Mouse (Mus musculus) right cerebral cortex, adult 2 months (tissue): ENCODE data around the gene D430042O09Rik.
A peak's percentile ranks its signal among the peaks of the same experiment; 100 is the strongest.

Experiments
- DNase-seq, 2 experiments: peaks; one replicate each; pipeline ENCODE4 v3.0.0; 2021 to 2022; ENCODE audit warnings: low spot score in 2 of 2

Gene D430042O09Rik

DNA sequence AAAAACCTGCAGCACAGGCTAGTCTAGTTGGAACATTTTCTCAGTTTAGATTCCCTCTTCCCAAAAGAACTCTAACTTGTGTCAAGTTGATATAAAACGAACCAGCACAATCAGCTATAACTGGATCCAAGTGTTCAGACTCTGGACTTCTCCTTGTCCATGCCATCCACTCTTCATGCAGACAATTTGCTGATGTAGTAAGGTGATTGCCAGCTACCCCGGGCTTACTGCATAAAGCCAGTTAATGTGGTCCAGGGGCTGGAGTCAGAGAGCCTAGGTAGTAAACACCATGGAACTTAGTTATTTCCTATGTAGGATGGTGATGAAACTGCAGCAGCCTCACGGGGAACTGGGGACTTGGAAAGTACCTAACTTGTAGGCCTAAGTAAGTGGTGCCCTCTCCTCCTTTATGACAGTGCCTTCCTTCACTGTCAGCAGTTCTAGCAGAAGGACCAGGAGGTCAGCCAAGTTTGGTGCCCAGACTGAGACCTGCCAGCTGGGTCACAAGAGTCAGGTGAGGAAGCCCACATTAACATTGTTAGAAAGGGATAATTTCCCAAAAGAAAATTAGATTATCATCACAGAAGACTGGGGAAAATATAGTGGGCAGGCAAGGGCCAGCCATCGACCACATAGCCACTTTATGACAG is 28.8 kb downstream of the D430042O09Rik start:
- no peak for DNase-seq

DNA sequence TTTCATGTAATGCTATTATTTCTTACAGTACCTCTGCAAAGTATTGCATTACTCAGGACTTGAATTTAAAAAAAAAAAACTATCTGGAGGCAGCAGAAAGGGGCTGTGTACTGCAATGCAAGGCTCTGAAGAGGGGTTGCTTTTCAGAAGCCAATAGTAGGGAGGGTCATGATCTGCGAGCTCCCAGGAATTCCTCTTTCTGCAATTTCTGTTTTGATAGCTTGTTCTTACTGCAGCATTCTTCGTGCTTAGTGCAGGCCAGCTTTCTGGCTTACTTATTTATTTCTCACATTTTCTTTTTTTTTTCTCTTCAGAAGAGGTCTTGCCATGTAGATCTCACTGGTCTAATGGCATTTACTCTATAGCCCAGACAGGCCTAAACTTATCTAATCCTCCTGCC is 32.8 kb downstream of the D430042O09Rik start:
- no peak for DNase-seq

DNA sequence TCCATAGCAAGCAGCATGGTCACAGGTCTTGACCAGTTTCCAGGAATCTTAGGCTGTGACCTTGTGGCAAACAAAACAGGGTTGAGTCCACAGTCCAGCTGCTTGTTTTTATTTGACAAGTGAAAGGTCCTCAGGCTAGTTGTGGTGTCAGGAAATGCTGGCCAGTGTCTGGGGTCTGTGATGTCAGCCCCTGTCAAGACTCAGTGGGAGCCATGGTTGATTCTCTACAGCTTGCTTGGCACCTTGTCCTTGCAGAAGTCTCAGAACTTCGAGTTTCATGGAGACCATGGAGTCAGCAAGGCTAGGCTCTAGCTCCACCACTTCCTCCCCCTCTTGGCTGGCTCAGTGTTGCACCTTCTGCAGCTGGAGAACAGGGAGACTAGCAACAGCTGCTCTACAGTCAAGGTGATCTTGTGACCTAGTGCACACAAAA is 33.6 kb downstream of the D430042O09Rik start:
- DNase-seq = no peak

DNA sequence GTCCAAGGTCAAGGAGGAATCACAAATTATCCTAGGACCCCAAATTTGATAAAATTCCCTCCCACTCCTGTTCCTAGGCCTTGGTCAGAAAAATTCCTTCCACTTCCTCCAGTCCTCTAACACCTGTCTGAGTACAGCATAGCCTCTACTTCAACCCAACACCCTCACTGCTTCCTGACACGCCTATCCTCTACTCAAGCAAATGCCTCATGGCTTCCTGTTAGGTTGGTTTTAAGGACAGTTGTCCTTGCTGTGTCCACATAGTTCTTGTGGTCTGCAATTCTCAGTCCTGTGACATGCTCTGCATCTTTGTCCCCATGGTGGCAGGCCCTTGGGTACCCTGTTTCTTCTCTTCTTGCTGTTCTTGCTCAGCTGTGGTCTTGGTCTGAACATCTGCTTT is 37.1 kb downstream of the D430042O09Rik start:
- DNase-seq = no peak

DNA sequence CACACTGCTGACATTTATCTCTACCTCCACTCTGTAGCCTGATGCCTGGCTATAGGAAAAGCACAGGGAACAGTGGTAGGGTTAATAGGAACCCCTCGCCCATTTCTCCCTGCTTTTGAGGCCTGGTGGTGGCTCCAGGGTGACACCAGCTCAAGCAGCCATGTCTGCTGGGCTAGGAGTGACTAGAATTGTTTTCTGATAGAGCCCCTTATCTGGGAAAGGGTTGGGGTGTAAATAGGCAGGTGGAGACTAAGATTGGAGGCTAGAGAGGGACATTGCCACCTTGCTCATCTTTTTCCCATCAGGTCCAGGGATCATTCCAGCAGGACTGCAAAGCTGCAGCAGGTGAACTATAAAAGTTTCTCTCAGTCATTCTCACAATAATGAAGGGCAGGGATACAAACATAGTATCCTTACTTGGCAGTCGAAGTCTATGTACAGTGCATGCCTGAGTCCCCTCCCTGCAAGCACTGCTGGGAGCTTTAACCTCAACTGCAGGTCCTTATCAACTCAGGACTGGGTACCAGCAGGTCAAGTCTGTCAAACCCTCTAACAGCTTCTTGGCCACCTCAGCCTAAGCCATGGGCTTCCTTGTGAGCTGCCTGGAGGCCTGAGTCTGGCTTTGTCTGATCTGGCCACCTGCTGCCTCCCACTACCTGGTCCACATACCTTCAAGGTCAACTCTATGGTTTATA is 39.1 kb downstream of the D430042O09Rik start:
- no peak for DNase-seq

DNA sequence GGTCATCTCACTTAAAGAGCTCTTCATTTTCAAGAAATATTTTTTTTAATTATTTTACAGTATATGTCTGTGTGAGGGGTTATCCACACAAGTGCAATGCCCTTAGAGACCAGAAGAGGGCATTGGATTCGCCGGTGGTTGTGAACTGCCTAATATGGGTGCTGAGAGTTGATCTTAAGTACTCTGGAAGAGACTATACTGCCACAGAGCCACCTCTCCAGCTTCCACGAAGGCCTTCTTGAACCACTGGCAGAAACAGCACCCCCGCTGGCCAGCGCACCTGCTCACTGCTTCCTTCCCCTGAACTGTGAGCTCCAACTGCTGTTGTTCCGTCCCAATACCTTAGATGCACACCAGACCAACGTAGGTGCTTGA is 39.6 kb downstream of the D430042O09Rik start:
- DNase-seq = no peak

DNA sequence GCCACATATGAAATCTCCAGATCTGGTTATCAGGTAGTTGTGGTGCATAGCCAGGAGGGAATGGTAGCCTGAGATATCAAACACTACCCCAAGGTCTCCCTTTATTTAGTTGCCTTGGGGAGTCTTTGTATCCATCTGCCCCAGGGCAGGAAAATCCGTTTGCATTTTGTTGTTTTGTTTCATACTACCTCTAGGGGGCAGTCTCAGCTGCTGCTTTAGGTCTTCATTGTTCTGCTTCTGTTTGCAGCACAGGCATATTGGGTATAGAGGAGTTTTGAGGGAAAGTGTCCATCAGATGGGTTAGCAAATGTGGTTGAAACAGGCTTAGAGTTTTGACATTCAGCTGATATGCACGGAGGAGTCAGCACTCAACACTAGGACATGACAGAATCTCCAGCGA is 40.5 kb downstream of the D430042O09Rik start:
- DNase-seq = no peak

DNA sequence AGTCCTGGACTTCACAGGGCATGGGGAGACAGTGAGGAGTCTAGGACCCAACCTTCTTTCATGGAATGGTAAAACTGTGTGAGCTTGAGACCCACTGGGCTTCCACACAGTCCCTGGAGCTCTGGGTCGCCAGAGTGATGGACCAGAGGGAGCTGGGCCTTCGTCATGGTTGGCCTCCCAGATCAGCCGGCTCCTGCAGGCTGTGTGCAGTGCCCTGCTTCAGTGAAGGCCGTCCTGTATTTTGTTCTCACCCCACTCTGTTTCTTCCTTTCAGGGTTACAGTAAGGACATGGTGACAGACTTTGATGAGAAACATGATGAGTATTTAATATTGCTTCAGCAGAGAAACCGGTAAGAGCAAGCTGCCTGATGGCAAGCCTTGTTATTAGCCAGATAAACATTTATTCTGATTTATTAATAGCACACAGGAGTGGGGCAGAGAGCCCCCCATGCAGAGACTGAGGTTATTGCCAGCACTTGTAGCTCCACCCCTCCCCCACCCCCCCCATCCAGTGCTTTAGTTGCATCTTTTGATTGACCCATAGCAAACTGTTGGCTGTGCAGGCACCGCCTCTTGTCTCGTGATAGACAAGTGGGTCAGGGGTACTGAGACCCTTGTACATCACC is 45.1 kb downstream of the D430042O09Rik start:
- DNase-seq = no peak

DNA sequence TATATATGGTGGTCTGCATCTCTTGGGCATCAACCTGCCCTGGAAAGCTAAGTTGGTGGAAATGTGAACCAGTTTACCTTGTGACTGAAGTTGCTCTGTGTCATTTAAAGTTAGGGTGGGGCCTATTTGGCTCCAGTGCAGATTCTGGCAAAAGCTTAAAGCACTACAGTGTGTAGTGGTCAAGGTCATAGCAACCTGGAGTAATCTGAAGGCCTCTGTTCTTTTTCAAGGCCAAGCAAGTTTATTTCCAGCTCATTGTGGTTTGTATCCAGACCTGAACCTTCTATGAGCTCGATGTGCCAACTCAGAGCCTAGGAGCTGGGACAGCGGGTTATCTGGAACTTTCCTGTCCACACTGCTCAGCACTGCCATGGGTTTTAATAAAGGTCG is 45.6 kb downstream of the D430042O09Rik start:
- DNase-seq = no peak

DNA sequence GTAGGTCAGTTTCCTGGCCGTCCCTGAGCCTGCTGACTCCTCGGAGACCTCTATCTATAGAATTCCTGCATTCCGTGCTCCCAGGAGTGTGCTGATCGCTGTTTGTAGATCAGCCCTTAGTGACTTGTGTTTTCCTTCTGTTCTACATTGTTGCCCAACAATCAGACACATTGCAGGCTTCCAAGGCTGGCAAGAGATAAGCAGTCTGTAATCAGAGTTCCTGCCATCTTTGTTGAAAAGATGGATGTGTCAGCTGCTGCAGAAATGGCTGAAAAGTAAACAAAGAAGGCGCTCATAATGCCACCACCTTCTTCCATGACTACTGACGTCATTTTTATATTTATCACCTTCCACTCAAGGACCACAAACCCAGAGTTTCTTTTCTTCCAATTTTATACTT is 49.1 kb downstream of the D430042O09Rik start:
- DNase-seq = no peak

DNA sequence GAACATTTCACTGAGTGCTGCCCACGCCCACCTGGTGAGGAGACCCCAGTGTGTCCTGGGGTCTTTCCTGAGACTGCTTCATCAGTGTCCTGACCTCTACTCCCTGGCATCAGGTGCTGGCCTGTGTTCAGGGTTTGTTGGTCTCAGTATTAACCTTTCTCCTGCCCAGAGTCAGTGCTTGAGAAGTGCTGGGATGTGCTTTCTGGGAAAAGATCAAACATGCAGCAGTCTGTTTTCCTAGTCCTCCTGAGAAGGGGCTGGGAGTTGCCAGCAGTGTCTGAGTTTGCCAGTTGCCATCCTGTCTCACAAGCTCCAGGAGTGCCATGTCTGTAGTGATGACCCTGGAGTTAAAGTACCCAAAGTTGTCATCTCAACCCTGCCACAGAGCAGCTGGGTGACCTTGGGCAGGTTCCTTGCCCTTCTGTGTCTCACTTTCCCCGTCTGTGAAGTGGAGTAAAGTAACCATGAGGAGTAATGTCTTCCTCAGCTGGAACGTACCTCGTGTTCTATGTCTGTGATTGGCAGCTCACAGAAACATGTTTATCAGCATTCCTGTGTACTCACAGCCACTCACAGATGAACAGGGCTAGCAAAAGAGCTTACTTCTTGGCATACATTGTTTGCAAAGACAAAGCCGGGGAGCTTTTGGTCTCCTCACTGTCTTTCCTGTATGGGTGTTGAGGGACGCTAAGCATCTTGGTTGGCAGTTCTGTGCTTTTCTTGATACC is 50.4 kb downstream of the D430042O09Rik start:
- no peak for DNase-seq

DNA sequence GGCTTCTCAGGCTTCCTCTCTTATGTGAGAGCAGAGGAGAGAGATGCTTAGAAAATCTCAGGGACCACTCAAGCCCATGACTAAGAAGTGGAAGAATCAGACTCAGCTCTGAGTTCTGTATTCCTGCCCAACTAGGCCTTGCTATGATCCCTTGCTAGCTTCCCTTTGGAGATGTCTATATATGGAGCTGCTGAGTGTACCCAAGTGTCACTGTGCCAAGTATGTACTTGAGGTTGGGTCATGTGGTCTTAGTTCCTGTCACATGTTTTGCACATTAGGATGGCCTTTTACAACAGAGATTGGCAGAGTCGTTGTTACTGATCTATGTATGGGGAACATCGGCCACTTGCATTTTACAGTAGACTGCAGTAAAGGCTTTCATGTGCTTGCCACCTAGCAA is 54.6 kb downstream of the D430042O09Rik start:
- no peak for DNase-seq

DNA sequence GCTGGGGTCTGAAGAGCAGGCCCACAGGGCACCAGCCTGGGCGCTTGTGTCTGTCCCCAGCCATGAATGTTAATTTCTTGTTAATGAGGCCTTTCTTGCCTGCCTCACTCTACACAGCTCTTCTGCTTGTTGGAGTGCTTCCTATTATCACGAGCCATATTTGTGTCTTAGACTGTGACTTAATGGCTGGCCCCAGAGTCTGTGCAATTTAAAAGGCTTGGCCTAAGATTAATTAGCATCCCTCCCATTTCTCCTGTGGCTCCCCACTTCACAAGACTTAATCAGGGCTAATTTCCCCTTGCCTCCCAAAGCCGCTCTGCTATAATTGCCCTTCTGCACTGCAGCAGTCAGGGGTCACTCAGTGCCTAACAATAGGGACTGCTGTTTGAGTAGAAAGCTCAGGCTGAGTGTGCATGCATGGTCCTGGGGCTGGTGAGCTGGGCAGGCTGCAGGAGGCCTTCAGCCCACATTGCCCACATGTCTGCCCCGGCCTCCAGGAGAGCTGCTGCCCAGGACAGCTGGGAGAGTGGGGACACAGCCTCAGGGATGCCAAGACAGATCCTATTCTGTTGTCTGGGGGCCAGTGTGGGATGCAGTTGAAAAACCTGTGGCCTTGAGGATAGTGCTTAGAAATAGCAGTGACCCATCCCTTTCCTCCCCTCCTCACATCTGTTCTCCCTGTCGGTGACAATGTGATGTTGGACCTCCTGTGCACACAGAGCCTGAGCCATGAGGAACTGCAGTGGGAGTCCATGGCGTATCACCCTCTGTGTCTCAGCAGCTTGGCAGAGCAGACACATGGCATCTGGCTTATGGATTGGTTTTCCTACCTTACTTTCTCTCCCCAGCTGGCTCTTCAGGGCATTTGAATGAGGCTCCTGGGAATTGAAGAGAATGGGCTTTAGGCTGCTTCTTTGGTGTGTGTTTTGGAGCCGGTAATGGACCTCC is 55.5 kb downstream of the D430042O09Rik start:
- no peak for DNase-seq

DNA sequence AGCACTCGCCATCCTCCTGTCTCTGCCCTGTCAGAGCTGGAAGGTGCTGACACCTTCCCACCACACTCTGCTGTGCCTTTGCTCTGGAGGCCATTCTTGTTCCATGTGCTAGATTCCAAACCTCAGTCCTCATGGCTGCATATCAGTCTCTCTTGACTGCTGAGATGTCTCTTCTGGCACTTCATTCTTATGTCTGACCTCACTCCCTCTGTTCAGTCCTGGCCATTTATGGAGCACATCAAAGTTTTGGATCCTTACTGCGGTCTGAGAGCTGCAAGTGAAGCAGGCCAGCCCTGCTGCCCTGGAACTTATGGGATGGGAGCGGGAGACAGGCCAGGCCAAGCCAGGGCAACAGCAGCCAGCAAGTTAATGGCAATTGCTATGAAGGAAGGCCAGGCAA is 56.7 kb downstream of the D430042O09Rik start:
- no peak for DNase-seq

DNA sequence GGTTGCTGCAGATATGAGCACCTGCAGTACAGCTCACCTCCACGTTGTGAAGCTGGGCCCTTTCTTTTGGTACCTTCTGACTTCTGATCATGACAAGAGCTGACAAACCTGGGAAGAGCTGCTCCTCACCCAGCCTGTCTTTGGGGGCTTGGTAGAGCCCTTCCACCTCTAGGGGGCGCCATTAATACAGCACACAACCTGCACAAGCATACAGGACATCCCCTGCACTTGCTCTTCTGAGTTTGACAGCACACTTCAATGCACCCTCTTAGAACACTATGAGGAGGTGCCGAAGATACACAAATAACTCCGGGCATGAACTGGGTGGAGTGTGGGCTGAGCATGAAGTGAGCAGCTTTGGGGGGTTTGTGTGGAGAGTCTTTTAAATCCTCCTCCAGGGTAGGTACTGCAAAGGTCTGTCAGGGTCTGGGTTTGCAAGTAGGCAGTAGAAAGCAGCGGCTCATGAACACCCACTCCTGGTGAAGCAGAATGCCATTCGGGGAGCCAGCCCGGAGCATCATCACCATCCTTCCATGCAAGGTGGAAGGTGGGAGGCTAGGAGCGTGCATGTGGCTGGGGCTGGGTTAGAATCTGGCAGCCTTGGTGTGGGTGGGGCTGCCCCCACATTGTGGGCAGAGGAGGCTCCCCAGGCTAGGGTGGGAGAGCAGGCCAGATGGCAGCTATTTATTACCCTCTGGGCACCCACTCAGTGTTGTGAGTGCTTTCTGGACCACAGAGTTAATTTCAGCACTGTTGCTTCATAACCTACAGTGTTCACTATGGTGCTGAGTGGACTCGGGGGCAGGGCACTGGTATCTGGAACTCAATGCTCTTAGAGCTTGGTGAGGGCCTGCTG is 59.5 kb downstream of the D430042O09Rik start:
- peak; percentile 80 to 83 for DNase-seq

DNA sequence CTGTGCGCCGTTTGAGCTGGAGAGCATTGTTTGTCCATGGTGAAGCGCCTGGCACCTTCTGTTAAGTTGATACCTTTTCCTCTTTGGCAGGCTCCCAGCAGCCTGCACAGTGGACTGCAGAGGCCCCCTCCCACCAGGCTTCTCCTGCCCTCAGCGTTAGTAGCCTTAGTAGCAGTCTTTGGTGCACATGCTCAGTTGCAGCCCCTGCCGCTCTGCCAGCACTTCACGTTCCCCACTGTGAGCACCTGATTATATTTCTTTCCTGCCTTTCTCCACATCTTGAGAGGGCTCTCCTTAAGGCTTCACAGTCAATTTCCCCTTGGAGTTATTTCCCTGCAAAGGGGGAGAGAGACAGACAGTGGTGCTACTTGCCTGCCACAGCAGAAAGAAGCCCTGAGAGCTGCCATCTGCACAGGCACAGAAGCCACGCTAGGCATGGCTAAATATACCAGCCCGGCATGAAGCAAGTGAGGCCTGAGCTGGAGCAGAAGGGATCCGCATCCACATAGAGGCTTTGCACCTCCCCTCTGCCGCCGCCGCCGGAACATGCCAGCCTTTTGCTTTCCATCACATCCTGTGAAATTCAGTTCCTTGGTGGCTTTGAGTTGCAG is 65.4 kb downstream of the D430042O09Rik start:
- peak; percentile 36 to 41 for DNase-seq

DNA sequence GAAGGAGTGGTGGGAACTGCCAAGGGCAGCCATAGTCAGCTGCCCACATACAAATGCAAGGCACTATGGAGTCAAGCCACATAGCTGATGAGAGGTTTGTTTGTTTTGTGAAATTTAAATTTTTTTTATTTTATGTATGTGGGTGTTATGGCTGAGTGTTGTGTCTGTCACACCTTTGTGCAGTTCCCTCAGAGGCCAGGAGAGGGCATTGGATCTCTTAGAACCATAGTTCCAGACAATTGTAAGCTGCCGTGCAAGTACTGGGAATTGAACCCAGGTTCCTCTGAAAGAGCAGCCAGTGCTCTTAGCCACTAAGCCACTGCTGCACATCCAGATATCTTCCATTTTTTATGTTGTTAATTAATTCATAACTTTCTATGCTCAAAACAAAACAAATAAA is 75.5 kb downstream of the D430042O09Rik start:
- no peak for DNase-seq

DNA sequence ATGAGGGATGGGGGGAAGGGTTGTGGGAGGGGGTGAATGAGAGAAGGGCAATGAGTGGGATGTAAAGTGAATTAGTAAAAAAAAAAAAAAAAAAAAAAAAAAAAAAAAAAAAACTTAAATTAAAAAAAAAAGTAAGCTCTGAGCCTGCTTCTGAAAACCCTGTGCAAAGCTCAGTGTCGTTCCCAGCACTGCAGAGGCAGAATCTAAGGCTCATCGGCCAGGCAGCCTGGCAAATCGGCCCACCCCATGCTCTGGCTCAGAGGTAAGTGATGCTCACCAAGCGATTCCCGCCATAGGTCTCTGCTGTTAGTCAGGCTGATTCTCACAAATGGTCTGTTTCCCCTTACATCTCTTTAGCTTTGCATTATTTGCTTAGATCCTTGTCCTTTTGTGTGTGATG is 78.4 kb downstream of the D430042O09Rik start:
- DNase-seq = no peak

DNA sequence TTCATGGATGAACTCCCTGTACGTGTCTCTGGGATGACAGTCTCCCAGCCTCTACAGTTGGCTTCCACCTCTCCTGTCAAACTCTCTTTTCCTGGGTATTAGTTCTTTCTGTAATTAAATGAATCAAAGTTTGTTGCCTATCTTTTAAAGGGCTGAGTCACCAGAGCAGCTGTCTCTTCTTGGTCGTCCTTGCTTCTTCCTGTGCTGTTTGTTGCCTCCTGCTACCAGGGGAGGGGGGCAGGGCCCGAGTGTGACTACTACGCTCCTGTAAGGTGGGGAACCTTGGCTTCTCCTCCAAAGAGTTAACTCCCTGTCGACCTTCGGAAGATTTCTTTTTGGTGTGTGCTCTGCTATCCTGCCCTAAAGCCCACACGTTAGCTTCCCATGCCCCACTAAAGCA is 79.4 kb downstream of the D430042O09Rik start:
- no peak for DNase-seq

DNA sequence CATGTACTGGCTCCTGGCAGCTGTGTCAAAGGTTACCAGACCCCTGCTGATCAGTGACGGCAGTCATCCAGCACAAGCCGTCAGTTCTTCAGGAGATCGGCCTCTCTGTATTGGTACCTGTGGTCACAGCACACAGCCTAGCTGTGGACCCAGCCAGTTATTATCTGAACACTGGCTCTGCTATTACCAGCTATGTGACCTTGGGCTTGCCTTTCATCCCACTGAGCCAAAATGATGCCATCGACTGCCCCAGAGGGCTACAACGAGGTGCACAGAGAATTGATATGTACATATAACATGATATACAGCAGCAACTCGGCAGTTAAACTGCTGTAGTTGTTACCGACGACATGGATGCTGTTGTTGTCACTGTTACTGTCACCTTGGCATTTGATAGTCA is 82.4 kb downstream of the D430042O09Rik start:
- no peak for DNase-seq
